Mouse (Mus musculus): ENCODE results near the gene Olfr985. TPM values are rescaled to one million over a fixed set of nuclear protein-coding genes. Genes with fewer than 3 reads are reported as not detected.

Olfr985 gene
- total RNA-seq (2023) = not detected

GRCm38 (mm10) chr9:40130084-40130483 is at the start of gene Olfr985:
Gene Olfr985 (minus strand): TSS chr9:40130184.

GRCm38 (mm10) chr9:40114106-40114505 is 15.9 kb downstream of the Olfr985 start, which contains the start of gene Olfr984:
Gene Olfr984 (minus strand): TSS chr9:40114206.

GRCm38 (mm10) chr9:40093495-40093894 is 36.5 kb downstream of the Olfr985 start, which contains the start of gene Olfr983:
Gene Olfr983 (minus strand): TSS chr9:40093595.

Other genes starting within 250 kb of the Olfr985 start
- not detected for gene Olfr229, start 222.8 kb downstream of the Olfr985 start, total RNA-seq (2023)
- not detected for gene Olfr974, start 192.7 kb downstream of the Olfr985 start, total RNA-seq (2023)
- gene Olfr975, start 178.1 kb downstream of the Olfr985 start, total RNA-seq (2023) = not detected
- not detected for gene Olfr976, start 169.1 kb downstream of the Olfr985 start, total RNA-seq (2023)
- not detected for gene Olfr978, start 138.1 kb downstream of the Olfr985 start, total RNA-seq (2023)
- gene Olfr979, start 126.7 kb downstream of the Olfr985 start, total RNA-seq (2023) = not detected
- gene Olfr980, start 120.6 kb downstream of the Olfr985 start, total RNA-seq (2023) = not detected
- not detected for gene Olfr981, start 108.7 kb downstream of the Olfr985 start, total RNA-seq (2023)
- not detected for gene Olfr982, start 56.4 kb downstream of the Olfr985 start, total RNA-seq (2023)
- gene Olfr983, start 36.6 kb downstream of the Olfr985 start, total RNA-seq (2023) = not detected
- not detected for gene Olfr984, start 16.0 kb downstream of the Olfr985 start, total RNA-seq (2023)
- not detected for gene Tmem225, start 17.9 kb upstream of the Olfr985 start, total RNA-seq (2023)
- gene Olfr986, start 50.7 kb upstream of the Olfr985 start, total RNA-seq (2023) = not detected
- 1.5 TPM for gene Zfp202, start 62.1 kb upstream of the Olfr985 start, total RNA-seq (2023)
- not detected for gene Scn3b, start 139.0 kb upstream of the Olfr985 start, total RNA-seq (2023)

All from CD4-positive naive resting alpha-beta T cell, adult 57 days (primary cell).